In genomic region chr4:84876347-84876746, GRCm38 (mm10) we compare ENCODE assay signal across 8 mouse cellular contexts. TPM values are rescaled to one million over a fixed set of nuclear protein-coding genes. Genes with fewer than 3 reads are reported as not detected.
A peak's percentile ranks its signal among the peaks of the same experiment; 100 is the strongest.
DNase-seq lines count a peak whose midpoint lies in the region; ATAC-seq and TF ChIP-seq lines count a peak whose summit lies in the region.
"Had no signal": no experiment of that assay in that cellular context is flagged by ENCODE, and none has a peak within 500 bp of the region (broad histone marks: within the 10 kb centered on the region; RNA-seq: fewer than 3 reads in every experiment).

No protein-coding gene starts in this region.

- no peak overlapping the region for H3K4me3 ChIP-seq in kidney, embryonic 15.5 days (replicated peaks)
- no peak overlapping the region for H3K4me3 ChIP-seq in lung, postnatal 0 days (ENCODE audit: low read depth, low read length)
- H3K4me3 ChIP-seq: neural tube, embryonic 12.5 days had no signal

- intact Hi-C loops in heart, postnatal 36 days (cut with DNase I), result loop anchor here (1.0 to 5.0 kb wide), 2 partner anchors 76 to 220 kb away; no protein-coding TSS in a partner anchor

- no peaks in the 10 kb centered on the region for H3K36me3 ChIP-seq in kidney, embryonic 15.5 days
- H3K36me3 ChIP-seq in lung, postnatal 0 days (ENCODE audit: insufficient read depth, low read length), result no peaks in the 10 kb centered on the region
- H3K36me3 ChIP-seq: neural tube, embryonic 12.5 days had no signal

- no peak overlapping the region for H3K9ac ChIP-seq in kidney, embryonic 15.5 days
- H3K9ac ChIP-seq in lung, postnatal 0 days (replicated peaks; ENCODE audit: low read depth), result no peak overlapping the region
- H3K9ac ChIP-seq: neural tube, embryonic 12.5 days had no signal

- 35% methylated on average over 3 of the region's 3 CpGs for WGBS in kidney, embryonic 15.5 days
- WGBS in lung, postnatal 0 days, result 18% methylated on average over 3 of the region's 3 CpGs

- H3K4me2 ChIP-seq in kidney, embryonic 15.5 days, result no peak overlapping the region
- no peak overlapping the region for H3K4me2 ChIP-seq in lung, postnatal 0 days (replicated peaks; ENCODE audit: low read depth, low read length)
- H3K4me2 ChIP-seq: neural tube, embryonic 12.5 days had no signal

- H3K27me3 ChIP-seq in kidney, embryonic 15.5 days, result no peaks in the 10 kb centered on the region
- no peaks in the 10 kb centered on the region for H3K27me3 ChIP-seq in lung, postnatal 0 days (replicated peaks; ENCODE audit: insufficient read depth, low read length)
- H3K27me3 ChIP-seq: neural tube, embryonic 12.5 days had no signal

- ATAC-seq in kidney, embryonic 15.5 days (replicated peaks; ENCODE audit: low FRiP score), result no peak
- ATAC-seq in lung, postnatal 0 days, result peak; percentile 49; the same call in 1 of the 2 replicates

- TF ChIP-seq CTCF in lung, postnatal 0 days (IDR thresholded peaks at IDR 0.05), result peak; percentile 73

- H3K4me1 ChIP-seq in kidney, embryonic 15.5 days, result no peaks in the 10 kb centered on the region
- no peaks in the 10 kb centered on the region for H3K4me1 ChIP-seq in lung, postnatal 0 days (ENCODE audit: insufficient read depth, low read depth, low read length)
- H3K4me1 ChIP-seq: neural tube, embryonic 12.5 days had no signal

- peak; percentile 62 for DNase-seq in kidney, adult 9 months
- DNase-seq in NIH3T3 (ENCODE audit: low read depth), result peak; percentile 78
- peak; percentile 37 for DNase-seq in cerebellum, adult 8-10 months
- peak; percentile 23 to 45 for DNase-seq in heart, postnatal 36 days
- peak; percentile 59 for DNase-seq in lung, postnatal 0 days (ENCODE audit: low spot score)
- peak; percentile 30 for DNase-seq in thymus, postnatal 14 days

- no peak for TF ChIP-seq EP300 in lung, postnatal 0 days (IDR thresholded peaks at IDR 0.05)

- no peak overlapping the region for H3K27ac ChIP-seq in kidney, embryonic 15.5 days
- no peak overlapping the region for H3K27ac ChIP-seq in lung, postnatal 0 days (ENCODE audit: low read length)
- H3K27ac ChIP-seq: neural tube, embryonic 12.5 days had no signal

- H3K9me3 ChIP-seq in kidney, embryonic 15.5 days (replicated peaks), result no peaks in the 10 kb centered on the region
- H3K9me3 ChIP-seq in lung, postnatal 0 days (ENCODE audit: low read length), result no peaks in the 10 kb centered on the region
- H3K9me3 ChIP-seq: neural tube, embryonic 12.5 days had no signal

RNA-seq across cellular contexts. Expression of gene Cntln, which starts 7.8 kb away (rescaled TPM):
- 10.2 and 10.9 TPM in 2 replicates for polyA plus RNA-seq in kidney, embryonic 15.5 days (2015; fragmentation: Nextera tagmentation; extraction: Ambion mirVana)
- 1 to 10 TPM; 2.5 TPM for total RNA-seq in heart, postnatal 36 days (2021)
- polyA plus RNA-seq in lung, postnatal 0 days (2015; fragmentation: Nextera tagmentation; extraction: Ambion mirVana), result 5.8 and 7.2 TPM in 2 replicates
